Mouse (Mus musculus) forebrain, embryonic 11.5 days (tissue): ENCODE measurements around the gene Celf2. TPM values are rescaled to one million over a fixed set of nuclear protein-coding genes. Genes with fewer than 3 reads are reported as not detected.

Source experiments
- ATAC-seq: fragments of 200-750 bp; cut with Nextera tagmentation; replicated peaks from 2 replicates; pipeline ENCODE4 v1.8.0; 2017; ENCODE audit warnings: moderate TSS enrichment; ENCODE audit not compliant: low FRiP score
- DNase-seq: peaks from one replicate; pipeline ENCODE4 v3.0.0-alpha.2; 2017; ENCODE audit warnings: low spot score
- H3K27ac ChIP-seq: fragments of 300-500 bp; sonication (generic); 2 replicates; pipeline ENCODE4 v1.5.1; 2014; ENCODE audit warnings: low read depth, low read length
- H3K27me3 ChIP-seq: fragments of 300-500 bp; sonication (generic); 2 replicates; pipeline ENCODE4 v1.6.1; 2014; ENCODE audit warnings: mild to moderate bottlenecking, low read length, mixed read lengths; ENCODE audit not compliant: control insufficient read depth, insufficient read depth
- H3K36me3 ChIP-seq: fragments of 300-500 bp; sonication (generic); 2 replicates; pipeline ENCODE4 v1.6.1; 2014; ENCODE audit warnings: mild to moderate bottlenecking, low read length, moderate library complexity, mixed read lengths; ENCODE audit not compliant: control insufficient read depth, insufficient read depth
- H3K4me1 ChIP-seq: fragments of 300-500 bp; sonication (generic); replicated peaks from 2 replicates; pipeline ENCODE4 v1.6.1; 2014; ENCODE audit warnings: low read length, mixed read lengths; ENCODE audit not compliant: control insufficient read depth, insufficient read depth
- H3K4me2 ChIP-seq: fragments of 300-500 bp; sonication (generic); 2 replicates; pipeline ENCODE4 v1.6.1; 2014; ENCODE audit warnings: low read depth, mild to moderate bottlenecking, low read length, moderate library complexity, mixed read lengths; ENCODE audit not compliant: severe bottlenecking
- H3K4me3 ChIP-seq: fragments of 300-500 bp; sonication (generic); 2 replicates; pipeline ENCODE4 v1.5.1; 2014; ENCODE audit warnings: low read depth, low read length
- H3K9ac ChIP-seq: fragments of 300-500 bp; sonication (generic); 2 replicates; pipeline ENCODE4 v1.6.1; 2014; ENCODE audit warnings: low read length
- H3K9me3 ChIP-seq: fragments of 300-500 bp; sonication (generic); 2 replicates; pipeline ENCODE4 v1.6.1; 2016; ENCODE audit warnings: low read length, mixed read lengths; ENCODE audit not compliant: control insufficient read depth
- WGBS: fragments of 180-500 bp; shearing (Covaris S2); extraction: QIAGEN DNeasy Blood & Tissue Kit; methylation state at CpG from one replicate; pipeline ENCODE4 v1.1.7; 2014; 5-methylcytosine and 5-hydroxymethylcytosine counted together
- polyA plus RNA-seq: library from polyadenylated mRNA; unstranded; fragments of >200 nt; fragmentation: Nextera tagmentation; extraction: Ambion mirVana; gene quantifications from 2 replicates; pipeline ENCODE4 v1.2.1, GENCODE M21; 2014

The Celf2 gene
- polyA plus RNA-seq, 1 experiment from 2014 or later: 116 TPM

DNA sequence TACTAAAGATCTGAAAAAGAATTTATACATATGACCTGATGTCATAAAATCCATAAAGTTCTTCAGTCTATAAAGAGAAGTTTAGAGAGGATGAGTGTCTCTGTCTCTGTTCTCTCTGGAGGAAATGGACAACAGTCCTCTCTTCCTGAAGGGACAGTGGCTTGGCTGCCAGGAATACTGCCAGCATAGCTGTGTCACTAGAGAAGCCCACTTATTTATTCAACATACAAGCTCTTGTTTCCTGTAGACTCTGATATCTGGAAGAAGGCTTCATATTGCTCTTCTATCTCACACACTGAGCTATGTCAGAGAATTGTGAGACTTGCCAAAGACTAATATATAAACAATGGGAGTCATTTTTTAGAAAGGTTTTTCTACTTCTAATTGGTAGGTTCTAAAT is 260.4 kb downstream of the Celf2 start:
- H3K27ac ChIP-seq: no peak overlapping the region
- H3K9me3 ChIP-seq: no peaks in the 10 kb centered on the region
- H3K36me3 ChIP-seq: no peaks in the 10 kb centered on the region
- no peaks in the 10 kb centered on the region for H3K4me1 ChIP-seq
- no peak overlapping the region for H3K4me3 ChIP-seq
- H3K27me3 ChIP-seq: no peaks in the 10 kb centered on the region
- DNase-seq (no peak), ATAC-seq (no peak)
- H3K4me2 ChIP-seq: no peak overlapping the region
- H3K9ac ChIP-seq: no peak overlapping the region

- H3K9ac ChIP-seq: no peak overlapping the region
- H3K27ac ChIP-seq: no peak overlapping the region
- H3K36me3 ChIP-seq: no peaks in the 10 kb centered on the region
- no peaks in the 10 kb centered on the region for H3K4me1 ChIP-seq
- no peak overlapping the region for H3K4me2 ChIP-seq
- no peak for ATAC-seq
- no peaks in the 10 kb centered on the region for H3K9me3 ChIP-seq
- no peak overlapping the region for H3K4me3 ChIP-seq
- H3K27me3 ChIP-seq: no peaks in the 10 kb centered on the region
- WGBS: 75% methylated on average over 4 of the region's 4 CpGs
- no peak for DNase-seq
Observed at GRCm38 (mm10) chr2:7245958-7246774, 263.2 kb downstream of the Celf2 start.

- Histone ChIP-seq H3K4me2 (no peak overlapping the region), H3K9ac (no peak overlapping the region), H3K36me3 (no peaks in the 10 kb centered on the region), H3K27me3 (no peaks in the 10 kb centered on the region), H3K4me1 (no peaks in the 10 kb centered on the region), H3K9me3 (no peaks in the 10 kb centered on the region), H3K4me3 (no peak overlapping the region), H3K27ac (no peak overlapping the region)
- DNase-seq: no peak
- ATAC-seq: no peak
- 79% methylated on average over 1 of the region's 1 CpGs for WGBS
Observed at GRCm38 (mm10) chr2:7242139-7242538, 267.2 kb downstream of the Celf2 start.

- no peak for ATAC-seq
- no peak overlapping the region for H3K4me2 ChIP-seq
- no peak overlapping the region for H3K4me3 ChIP-seq
- H3K27ac ChIP-seq: no peak overlapping the region
- DNase-seq: no peak
- H3K36me3 ChIP-seq: no peaks in the 10 kb centered on the region
- no peaks in the 10 kb centered on the region for H3K4me1 ChIP-seq
- no peaks in the 10 kb centered on the region for H3K27me3 ChIP-seq
- WGBS: 86% methylated on average over 4 of the region's 4 CpGs
- no peak overlapping the region for H3K9ac ChIP-seq
- no peaks in the 10 kb centered on the region for H3K9me3 ChIP-seq
Observed at GRCm38 (mm10) chr2:7241523-7241941, 267.8 kb downstream of the Celf2 start.

DNA sequence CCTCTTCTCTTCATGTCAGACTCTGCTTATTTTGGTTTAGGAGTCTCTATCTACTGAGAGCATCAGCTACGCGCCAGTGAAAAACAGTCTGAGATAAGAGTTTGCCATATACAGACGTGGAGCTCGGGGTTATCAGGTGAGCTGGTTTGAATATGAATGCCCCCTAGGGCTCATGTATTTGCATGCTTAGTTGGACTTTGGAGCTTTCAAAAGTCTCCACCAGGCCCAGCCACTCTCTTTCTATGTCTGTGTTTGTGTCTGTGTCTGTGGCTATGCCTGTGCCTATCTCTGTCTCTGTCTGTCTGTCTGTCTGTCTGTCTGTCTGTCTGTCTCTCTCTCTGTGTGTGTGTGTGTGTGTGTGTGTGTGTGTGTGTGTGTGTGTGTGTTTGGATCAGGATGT is 272.1 kb downstream of the Celf2 start:
- ATAC-seq: no peak
- WGBS: 85% methylated on average over 4 of the region's 4 CpGs

DNA sequence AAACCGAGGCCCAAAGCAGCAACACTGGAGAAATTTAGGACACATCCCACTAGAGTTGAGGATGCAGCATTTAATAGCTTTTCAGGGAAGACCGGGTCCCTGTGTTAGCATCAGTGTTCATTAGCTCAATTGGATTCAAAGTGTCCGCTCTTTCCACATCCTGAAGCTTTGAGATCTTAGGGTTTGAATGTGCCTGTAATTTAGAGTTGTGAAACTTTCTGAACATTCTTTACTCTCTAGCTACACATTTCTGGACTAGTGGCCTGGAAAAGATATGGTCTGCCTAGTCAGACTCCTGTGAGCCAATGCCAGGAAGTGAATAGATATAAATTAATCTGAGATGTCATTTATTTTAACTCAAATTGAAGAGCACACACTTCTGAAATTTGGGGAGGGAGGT is 272.9 kb downstream of the Celf2 start:
- Histone ChIP-seq H3K27ac (no peak overlapping the region), H3K36me3 (no peaks in the 10 kb centered on the region), H3K9ac (no peak overlapping the region), H3K4me3 (no peak overlapping the region), H3K9me3 (no peaks in the 10 kb centered on the region), H3K4me1 (no peaks in the 10 kb centered on the region), H3K4me2 (no peak overlapping the region), H3K27me3 (no peaks in the 10 kb centered on the region)
- DNase-seq (no peak), ATAC-seq (no peak)
- 85% methylated on average over 3 of the region's 3 CpGs for WGBS

More for the DNA sequence above, 272.1 kb downstream of the Celf2 start:
- H3K4me3 ChIP-seq: no peak overlapping the region
- H3K4me1 ChIP-seq: no peaks in the 10 kb centered on the region
- no peak overlapping the region for H3K4me2 ChIP-seq
- no peaks in the 10 kb centered on the region for H3K27me3 ChIP-seq
- H3K9ac ChIP-seq: no peak overlapping the region
- no peak overlapping the region for H3K27ac ChIP-seq
- H3K36me3 ChIP-seq: no peaks in the 10 kb centered on the region
- no peak for DNase-seq
- H3K9me3 ChIP-seq: no peaks in the 10 kb centered on the region

DNA sequence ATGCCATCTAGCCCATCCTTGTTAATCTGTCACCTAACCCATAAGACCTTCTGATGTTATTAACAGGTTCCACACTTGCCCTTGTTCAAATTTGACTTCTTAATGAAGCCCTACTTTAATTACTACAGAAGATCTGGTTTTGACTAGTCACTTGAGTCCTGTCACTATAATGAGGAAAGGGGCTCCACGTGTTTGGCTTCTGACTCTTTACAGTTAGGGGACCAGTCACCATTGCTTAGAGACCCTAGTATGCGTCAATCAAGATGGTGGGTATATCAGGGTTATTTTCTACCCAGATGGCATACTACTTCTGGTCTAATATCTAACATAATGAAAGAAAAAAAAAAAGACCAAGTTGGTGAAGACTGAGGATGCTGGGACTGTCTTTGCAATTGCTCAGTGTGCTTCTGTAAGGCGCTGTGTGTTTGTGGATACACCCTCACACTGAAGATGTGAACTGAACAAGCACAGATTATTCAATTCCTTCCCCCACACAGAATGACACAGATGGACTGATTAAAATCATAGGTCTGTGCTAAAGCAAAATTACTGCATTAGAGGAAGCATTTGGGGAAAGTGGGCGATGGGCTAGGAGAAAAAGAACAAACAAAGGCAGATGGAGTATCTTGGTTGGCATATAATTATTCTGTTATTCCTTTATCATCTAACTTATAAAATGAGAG is 274.2 kb downstream of the Celf2 start:
- no peak overlapping the region for H3K9ac ChIP-seq
- no peaks in the 10 kb centered on the region for H3K36me3 ChIP-seq
- H3K4me3 ChIP-seq: no peak overlapping the region
- no peaks in the 10 kb centered on the region for H3K9me3 ChIP-seq
- H3K27me3 ChIP-seq: no peaks in the 10 kb centered on the region
- H3K27ac ChIP-seq: no peak overlapping the region
- no peaks in the 10 kb centered on the region for H3K4me1 ChIP-seq
- 89% methylated on average over 4 of the region's 4 CpGs for WGBS
- no peak overlapping the region for H3K4me2 ChIP-seq
- DNase-seq: no peak
- no peak for ATAC-seq

- H3K4me1 ChIP-seq: no peaks in the 10 kb centered on the region
- no peaks in the 10 kb centered on the region for H3K27me3 ChIP-seq
- DNase-seq: no peak
- H3K27ac ChIP-seq: no peak overlapping the region
- no peak for ATAC-seq
- H3K9me3 ChIP-seq: no peaks in the 10 kb centered on the region
- H3K36me3 ChIP-seq: no peaks in the 10 kb centered on the region
- no peak overlapping the region for H3K9ac ChIP-seq
- no peak overlapping the region for H3K4me2 ChIP-seq
- 88% methylated on average over 7 of the region's 7 CpGs for WGBS
- no peak overlapping the region for H3K4me3 ChIP-seq
Observed at GRCm38 (mm10) chr2:7234587-7234986, 274.8 kb downstream of the Celf2 start.

DNA sequence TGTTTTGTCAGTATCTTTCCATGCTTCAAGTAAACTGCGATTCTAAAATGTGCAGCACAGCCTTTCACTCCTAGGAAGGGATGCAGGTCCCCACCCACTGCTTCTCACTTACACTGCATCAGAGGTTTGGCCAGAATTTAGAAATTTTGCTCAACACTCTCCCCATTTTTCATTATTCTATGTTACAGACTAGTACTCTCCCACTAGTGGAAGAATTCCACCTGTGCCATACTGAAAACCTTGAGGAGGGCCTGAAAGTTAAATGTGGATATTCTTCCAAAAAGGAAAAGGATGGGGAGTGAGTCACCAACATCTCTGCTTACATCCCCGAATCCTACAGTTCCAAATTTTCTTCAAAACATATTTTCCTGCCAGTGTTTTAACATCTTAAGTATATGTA is 276.0 kb downstream of the Celf2 start:
- DNase-seq (no peak), ATAC-seq (no peak)
- WGBS: 89% methylated on average over 2 of the region's 2 CpGs
- Histone ChIP-seq H3K27ac (no peak overlapping the region), H3K9me3 (no peaks in the 10 kb centered on the region), H3K9ac (no peak overlapping the region), H3K36me3 (no peaks in the 10 kb centered on the region), H3K4me3 (no peak overlapping the region), H3K4me1 (no peaks in the 10 kb centered on the region), H3K27me3 (no peaks in the 10 kb centered on the region), H3K4me2 (no peak overlapping the region)
